Mouse (Mus musculus) thymus, postnatal 14 days (tissue): ENCODE measurements around the gene Cpeb2.

Source experiments
- DNase-seq: peaks from one replicate; pipeline ENCODE4 v3.0.0; 2021

Cpeb2 gene

DNA sequence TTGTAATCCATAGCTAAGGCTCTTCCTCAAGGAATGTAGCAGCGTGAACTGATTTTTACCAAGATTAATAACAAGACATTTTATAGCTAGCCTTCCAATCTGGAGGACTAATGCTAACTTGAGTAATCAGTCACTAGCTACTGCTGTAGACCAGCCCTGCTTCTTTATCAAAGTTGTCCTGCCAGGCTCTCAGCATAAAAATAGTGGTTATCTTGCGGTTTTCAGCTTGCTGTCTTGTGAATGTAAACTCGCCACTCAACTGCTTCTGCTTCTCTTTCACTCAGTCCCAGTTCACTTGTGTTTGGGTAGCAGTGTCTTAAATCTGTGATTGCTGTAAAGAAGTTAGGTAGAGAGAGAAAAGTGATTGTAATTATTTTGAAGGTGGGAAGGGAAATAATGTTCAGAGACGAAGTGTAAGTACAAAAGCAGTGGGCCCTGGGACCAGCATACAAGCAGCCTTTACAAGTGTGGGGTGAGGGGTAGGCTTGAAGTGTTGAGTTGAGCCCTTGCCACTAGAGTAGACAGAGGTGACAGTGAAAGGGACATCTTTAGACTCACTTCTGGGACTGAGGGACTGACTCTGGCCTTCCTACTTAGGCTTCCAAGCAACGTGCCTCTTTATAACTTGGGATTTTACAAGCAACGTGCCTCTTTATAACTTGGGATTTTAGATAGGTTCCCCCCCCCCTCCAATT, 6.3 kb downstream of the Cpeb2 start:
- DNase-seq, result no peak

DNA sequence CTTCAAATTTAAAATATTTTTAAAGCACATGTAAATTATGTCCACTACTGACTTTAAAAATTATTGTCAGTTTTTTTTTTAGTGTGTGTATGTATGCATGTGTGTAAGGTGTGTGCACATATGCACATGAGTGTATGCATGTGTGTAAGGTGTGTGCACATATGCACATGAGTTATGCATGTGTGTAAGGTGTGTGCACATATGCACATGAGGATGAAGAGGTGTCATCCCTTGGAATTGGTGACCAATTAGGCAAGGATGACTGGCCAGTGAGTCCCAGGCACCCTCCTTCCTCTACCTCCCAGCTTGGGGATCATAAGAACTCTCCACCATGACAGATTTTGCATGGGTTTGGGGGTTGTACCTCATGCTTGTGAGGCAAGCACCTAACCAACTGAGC, 7.8 kb downstream of the Cpeb2 start:
- DNase-seq, result no peak

DNA sequence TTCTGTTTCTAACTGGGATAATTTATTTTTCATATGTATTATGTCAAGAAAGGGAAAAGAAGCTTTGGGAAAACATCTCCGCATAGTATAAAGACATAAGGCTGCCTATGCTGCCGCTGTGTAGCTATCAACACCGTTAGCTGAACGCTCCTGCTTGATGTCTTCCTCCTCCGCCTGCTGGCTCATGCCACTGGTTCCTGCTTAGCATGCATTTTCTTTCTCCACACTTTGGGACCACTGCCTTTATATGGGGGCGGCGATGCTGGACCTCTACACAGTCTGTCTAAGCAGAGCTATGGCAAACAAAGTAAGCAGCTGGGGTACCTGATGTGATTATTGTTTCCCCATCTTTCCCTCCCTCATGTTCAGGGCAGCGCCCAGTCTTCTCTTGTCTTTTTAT, 13.3 kb downstream of the Cpeb2 start:
- DNase-seq, result no peak

DNA sequence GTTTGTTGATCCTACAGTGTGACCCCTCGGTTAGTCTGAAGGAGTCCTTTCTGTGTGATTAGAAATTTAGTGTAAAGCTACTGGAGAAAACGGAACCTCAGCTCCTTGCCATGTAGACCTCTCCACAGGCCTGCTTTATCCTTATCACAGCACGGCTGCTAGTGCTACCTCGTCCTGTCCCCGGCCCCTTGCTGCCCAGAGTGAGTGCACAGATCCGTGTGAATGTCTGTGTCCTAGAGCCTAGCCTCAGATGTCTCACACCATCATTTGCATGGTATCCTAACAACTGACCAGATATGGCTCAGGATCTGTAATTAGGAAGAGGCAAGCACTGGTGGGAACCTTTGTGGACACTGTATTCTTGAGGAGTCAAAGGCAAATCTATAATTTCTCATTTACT, 14.0 kb downstream of the Cpeb2 start:
- no peak for DNase-seq

DNA sequence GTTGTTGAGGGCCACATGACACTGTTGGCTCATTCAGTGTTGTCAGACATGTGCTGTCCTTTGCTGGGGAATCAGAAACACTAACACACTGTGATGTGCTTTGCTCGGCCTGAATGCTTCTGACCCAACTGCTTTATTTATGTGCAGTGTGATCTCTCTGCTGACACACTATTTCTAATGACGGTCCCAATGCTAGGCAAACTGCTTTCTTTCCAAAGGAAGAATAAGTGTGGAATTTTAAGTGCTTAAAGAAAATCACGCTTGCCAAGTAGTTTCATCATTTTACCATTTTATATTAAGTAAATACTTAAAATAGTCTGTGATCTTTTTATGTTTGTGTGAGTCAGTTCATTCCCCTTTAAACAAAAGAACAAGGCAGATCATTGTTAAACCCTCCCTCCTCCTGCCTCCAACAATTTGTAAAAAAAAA, 15.0 kb downstream of the Cpeb2 start:
- DNase-seq, result no peak

DNA sequence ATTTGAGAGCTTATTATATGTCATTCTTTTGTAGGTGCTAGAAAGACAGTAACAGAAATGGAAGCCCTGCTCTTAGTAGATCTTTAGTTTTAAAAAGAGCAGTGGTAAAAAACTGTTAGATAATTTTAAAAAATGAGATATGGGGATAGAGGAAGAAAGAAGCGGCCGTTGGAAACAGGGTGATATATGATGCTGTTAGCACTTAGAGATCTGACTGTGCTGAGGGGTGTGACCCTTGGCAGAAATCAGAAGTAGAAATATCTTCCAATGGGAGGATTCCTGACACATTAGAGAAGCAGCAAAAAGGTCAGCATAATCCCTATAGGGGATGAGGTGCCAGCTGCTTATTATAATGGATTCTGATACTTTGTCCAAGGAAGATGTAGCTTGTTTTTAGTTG, 24.5 kb downstream of the Cpeb2 start:
- no peak for DNase-seq

DNA sequence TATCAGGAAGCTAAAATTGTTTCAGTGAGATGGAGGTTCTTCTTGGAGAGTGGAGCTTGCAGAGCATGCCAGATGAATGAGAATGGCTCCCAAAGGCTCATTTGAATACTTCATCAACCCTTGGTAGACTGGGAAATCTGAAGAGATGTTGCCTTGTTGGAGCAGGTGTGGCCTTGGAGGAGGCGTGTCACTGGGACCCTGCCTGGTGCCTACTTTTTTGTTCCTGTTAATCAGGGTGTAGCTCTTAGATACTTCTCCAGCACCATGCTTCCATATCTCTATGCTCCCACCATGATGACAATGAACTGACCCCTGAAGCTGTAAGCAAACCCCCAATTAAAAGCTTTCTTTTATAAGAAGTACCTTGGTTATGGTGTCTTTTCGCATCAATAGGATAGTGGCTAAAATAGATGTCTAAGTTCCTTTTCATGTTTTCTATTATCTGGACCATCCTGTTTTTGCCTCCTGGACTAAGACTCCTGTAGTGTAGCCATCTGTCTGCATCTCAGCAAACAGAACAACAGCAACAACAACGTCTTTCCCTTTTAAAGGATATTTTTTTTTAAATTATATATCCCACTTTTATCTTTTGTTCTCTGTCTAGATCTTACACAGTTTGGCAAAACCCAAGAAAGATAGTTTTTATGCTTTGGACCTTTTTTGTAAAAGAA, 25.6 kb downstream of the Cpeb2 start:
- DNase-seq, result no peak

DNA sequence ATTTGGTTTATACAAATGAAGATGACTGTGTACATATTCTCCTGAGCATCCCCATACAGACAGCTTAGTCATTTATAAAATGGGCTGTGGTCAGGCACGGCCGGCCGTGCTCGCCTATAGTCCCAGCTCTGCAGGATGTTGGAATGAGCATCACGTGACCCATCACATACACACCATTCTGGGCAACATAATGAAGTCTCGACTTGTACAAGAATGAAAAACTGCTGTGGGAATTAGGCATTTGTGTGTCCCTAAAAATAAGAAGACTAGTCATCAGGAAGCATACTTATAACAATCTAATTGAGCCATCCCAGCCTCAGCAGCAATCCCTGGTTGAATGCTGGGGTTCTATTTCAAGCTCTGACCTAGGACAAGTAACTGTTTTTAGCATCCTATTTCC, 28.8 kb downstream of the Cpeb2 start:
- DNase-seq, result no peak

DNA sequence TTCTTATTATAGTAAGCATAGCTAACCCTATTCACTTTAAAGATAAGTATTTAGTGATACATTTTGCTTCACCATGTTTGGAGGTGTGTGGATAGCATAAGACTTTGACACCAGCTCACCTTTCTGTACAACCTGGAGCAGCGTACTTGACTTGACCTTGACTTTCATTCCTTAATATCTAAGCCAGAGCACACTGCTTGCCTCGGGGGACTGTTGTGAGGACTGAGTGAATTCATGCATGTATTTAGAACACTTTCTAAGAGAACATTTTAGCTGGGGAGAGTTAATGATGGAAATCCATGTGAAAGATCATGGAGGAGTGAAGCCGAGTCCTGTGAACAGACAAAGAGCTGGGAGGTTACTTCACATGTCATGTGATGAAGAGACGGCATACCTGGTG, 31.0 kb downstream of the Cpeb2 start:
- DNase-seq, result no peak

DNA sequence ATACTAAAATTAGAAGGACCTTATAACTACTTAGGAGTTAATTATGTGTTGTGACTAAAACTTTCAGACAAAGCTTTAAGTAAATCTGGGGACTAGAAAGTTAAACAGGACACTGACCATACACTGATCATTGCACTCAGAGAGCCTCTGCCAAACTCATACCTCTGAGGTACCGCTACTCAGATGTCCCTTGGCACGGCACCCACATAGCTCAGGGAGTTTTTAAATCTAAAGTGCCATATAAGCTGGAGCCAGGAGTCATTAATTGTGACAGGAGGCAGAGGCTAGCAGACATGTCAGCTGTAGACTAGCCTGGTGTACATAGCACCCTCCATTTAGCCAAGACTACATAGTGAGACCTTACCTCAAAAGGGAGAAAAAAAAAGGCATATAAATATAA, 31.7 kb downstream of the Cpeb2 start:
- no peak for DNase-seq

DNA sequence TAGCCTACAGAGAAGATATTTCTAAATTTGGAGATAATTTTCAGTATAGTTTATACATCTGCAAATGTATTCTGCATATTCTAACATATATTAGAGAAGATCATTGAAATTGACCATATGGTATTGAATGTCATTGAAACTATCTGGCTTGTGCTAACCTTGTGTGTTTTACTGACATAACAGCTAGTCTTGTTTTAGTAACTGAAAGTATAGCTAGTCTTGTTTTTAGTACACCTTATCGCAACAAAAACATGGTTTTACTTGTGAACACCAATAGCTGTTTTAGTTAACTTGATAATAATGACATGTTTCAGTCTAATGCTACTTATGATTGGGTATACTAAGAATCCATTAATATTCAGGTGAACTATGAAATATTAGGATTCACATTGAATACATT, 45.0 kb downstream of the Cpeb2 start:
- no peak for DNase-seq

DNA sequence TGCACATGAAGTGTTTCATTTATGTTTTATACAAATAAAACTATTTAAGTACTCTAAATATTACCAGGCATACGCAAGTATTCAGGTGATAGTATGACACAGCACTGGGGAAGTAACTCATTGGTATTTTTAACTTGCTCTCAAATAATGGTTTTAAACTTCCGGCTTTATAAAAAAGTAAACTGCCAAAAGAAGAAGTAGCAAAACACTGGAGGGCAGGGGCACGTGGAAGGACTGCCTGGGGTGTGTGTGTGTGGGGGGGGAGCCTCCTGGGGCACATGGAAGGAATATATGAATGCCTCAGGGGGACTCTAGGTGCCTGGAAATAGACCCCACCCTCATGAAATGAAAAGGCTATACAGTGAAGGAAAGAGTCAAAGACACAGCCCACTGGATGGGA, 46.8 kb downstream of the Cpeb2 start:
- DNase-seq, result no peak

DNA sequence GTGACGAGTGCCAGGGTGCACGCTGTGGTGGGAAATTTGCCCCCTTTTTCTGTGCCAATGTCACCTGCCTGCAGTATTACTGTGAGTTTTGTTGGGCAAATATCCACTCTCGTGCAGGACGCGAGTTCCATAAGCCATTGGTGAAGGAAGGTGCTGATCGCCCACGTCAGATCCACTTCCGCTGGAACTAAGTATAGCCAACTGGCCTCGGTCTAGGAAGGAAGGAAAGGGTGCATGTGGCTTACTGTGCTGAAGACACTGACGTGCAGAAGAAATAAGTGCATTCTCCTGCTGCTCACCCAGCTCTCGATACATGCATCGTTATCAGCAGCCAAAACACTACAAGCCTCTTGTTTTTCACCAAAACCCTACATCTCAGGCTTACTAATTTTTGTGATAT, 52.8 kb downstream of the Cpeb2 start:
- DNase-seq, result no peak

DNA sequence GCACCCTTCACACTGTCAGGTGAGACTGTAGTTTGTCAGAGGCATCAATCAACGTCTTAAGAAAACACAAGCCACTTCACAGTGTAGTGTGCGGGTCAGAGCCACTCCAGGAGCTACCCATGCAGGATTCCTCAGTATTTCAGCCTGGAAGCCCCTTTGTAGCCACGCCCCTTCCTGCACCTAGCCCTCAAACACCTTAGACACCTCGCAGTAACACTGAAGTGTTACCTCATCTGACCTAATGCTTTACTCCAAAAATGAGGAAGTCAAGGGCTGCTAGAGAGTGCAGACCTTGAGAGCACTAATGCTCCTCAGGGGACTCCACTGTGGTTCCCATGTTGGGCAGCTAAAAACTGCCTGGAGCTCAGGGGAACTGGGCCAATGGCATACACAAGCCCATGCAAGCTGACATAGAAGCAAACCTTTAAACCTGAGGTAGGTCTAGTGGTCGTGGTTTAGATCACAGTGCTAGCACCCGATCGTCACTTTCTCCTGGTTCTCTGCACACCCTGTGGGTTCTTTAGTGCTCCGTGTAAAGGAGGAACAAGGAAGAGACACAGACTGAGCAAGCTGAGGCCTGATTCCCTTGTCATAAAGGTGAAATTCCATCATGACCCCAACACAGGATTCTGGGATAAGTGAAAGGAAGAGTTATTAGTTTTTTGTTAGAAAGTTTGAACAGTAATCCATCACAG, 56.9 kb downstream of the Cpeb2 start:
- no peak for DNase-seq

DNA sequence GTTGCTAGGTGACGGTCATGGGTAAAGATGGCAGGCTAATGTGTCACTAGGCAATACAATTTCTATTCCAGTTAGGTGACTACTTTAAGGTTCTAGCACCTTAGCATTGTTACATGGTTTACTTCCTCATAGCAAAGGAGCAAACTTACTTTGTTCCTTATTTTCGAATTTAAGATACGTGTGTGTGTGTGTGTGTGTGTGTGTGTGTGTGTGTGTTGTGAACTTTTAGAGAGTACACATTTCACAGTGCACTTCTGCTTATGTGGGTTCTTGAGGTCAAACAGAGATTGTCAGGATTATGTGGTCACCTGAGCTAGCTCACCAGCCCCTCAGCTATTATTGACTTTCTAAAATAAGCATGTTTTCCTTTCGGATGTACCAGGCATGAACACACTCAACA, 60.2 kb downstream of the Cpeb2 start:
- no peak for DNase-seq

DNA sequence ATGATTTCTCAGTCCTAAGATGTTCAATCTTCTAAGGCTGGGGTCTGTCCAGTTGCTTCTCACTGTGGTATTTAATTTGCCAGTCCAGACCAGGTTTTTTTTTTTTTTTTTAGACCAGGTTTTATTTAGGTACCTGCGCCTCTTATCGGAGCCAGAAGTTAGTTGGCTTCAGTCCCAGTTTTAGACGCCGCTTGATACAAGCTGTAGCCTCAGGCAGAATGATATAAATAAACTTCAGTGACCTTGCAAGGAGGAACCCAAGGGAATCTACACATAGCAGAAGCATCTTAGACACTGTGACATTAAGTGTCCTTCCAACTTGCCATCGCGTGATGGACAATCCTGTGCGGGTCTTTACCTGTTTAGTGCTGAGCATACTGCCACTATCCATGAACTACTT, 64.5 kb downstream of the Cpeb2 start:
- no peak for DNase-seq

DNA sequence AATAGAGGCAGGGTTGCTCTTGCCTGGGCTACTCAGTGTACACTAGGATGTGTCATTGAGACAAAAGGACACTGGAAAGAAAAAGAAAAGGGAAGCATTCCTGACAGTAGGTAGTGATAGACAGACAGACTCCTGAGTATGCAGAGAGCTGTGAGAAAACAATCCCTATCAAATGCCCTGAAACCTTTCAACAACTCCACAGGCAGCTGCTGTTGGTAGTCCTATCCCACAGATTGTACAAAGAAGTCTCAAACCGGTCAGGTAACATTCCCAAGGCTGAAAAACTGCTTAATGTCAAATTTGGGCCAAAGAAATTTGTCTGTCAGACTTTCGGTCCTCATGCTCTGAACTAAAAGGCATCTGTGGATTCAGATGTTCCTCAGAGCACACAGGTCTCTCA, 66.0 kb downstream of the Cpeb2 start:
- DNase-seq, result no peak

DNA sequence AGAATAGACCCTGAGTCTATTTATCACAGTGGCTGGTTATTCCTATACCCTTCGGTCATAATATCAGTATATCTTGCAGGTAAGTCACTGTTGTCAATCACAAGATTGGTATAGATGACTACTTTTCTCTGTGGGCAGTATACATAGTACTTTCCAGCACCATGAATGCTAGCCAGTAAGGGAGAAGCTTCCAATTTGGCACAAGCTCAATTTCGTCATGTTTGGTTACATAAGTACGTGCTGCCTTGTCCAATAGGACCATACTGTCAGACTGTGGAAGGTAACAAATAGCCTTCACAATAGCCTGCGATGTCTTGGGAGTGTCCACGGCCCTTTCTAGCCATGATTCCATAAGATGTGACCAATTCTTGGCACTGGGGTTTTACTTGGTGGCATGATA, 67.1 kb downstream of the Cpeb2 start:
- no peak for DNase-seq

DNA sequence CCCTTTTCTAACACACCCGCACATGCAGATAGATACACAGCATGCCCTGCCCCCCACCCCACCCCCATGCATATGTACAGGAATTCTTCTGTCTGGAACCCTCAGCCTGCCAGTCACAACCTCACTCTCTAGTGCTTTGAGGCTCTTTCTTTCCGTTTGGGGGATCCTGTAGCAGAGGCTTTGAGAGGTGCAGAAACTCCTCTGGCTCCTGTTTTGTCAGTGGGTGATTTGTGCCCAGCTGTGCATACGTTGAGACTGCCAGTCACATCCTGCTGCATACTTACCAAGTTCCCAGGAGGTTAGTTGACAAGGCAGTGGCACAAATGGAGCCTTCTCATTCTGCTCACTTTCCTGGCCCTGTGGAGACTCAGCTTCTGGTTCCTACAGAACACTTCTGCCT, 68.0 kb downstream of the Cpeb2 start:
- no peak for DNase-seq

DNA sequence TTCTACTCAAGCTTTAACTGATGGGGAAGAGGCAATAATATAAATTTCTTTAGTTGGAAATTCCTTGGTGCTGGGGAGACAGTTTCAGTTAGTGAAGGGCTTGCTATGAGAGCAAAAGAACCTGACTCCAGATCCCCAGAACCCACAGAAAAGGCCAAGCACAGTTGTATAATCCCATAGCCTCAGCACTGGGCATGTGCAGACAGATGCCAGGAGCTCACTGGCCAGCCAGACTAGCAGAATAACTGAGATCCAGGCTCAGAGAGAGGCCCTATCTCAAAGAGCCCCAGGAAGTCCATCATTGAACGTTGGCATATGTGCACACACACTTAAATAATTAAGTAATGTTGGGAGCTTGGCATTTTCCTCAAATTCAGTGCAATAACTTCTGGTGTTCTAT, 70.5 kb downstream of the Cpeb2 start:
- DNase-seq, result no peak

DNA sequence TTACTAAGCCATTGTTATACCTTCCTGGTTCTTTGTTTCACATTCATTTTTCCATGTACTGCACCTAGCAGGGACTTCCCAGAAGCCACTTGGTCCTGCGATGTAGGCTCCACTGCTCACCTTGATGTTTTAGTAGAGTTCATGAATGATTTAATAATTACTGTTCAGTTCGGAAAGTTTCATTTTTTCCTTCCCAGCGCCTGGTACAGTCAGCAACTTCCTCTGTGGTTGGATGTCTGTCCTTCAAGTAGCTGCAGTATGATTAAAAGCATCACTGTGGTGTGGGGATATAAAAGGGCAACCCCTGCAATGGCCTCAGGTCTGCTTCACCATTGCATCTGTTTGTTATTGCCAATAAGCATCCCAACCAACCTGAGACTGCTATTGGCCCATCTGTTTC, 72.5 kb downstream of the Cpeb2 start:
- no peak for DNase-seq

DNA sequence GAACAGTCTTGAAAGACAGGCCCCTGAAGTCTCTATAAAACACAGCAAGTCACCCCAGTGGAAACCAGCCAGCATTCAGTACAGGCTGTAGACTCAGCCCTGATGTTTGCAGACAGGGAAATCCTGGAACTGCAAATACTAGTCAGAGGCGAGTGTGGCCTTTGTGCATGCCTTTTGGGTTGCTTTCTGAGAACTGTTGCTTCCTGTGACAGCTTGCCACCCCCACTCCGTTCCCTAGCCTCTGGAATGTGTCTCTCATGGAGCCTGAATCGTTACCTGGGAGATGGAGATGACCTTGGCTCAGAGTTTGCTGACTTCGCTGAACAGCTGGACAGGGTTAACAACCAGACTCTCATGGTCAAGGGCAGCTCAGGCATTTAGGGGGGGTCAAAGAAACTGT, 77.0 kb downstream of the Cpeb2 start:
- no peak for DNase-seq

DNA sequence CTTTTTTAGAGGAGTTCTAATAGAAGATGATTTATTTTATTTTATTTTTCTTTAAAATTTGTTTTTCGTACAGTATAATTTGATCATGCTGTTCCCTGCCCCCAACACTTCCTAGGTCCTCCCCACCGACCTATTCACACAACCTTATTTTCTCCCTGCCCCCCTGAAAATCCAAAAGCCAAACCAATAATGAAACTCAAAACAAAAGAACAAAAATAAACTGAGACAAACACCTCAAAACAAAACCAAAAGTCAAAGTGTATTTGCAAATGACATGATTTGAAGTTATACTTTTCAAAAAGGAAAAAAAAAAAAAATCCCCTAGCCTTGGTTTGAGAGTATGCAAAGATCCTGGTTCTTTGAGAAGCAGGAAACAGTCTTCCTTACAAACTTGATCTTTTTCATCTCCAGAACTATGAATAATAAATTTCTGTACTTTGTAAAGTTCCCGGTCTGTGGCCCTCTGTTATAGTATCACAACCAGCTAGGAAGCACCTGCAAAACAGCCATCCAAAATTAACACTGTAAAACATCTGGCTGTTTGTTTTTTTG, 91.4 kb downstream of the Cpeb2 start:
- DNase-seq, result no peak

DNA sequence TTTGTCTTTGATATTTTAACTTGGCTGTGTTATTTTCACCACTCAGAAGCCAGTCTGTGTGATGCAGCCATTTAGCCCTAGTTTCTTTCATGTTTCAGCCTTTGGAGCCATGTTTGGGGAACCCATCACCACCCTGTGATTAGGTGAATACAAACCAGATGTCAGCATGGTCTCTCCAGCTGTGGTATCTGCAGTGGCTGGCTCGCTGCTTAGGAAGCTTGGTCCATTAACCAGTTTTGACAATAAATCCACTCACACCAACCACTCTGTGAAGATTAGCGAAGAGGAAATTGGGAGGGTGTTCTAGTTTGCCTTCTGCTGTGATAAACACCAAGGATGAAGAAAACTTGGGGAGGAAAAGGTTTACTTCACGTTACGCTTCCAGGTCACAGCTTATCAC, 92.6 kb downstream of the Cpeb2 start:
- DNase-seq, result no peak
